Mouse (Mus musculus): ENCODE results near the gene Mgmt.

Gene Mgmt

GRCm38 (mm10) chr7:137066211-137066610 is 171.8 kb downstream of the Mgmt start:
- no peak for DNase-seq

GRCm38 (mm10) chr7:137066997-137067396 is 172.6 kb downstream of the Mgmt start:
- no peak for DNase-seq

GRCm38 (mm10) chr7:137067758-137068157 is 173.3 kb downstream of the Mgmt start:
- DNase-seq, result no peak

- no peak for DNase-seq
These were observed 174.4 kb downstream of the Mgmt start for GRCm38 (mm10) chr7:137068796-137069195.

GRCm38 (mm10) chr7:137069768-137070167 is 175.4 kb downstream of the Mgmt start:
- DNase-seq, result no peak

- DNase-seq, result no peak
These were observed 176.9 kb downstream of the Mgmt start for GRCm38 (mm10) chr7:137071346-137071745.

- DNase-seq, result no peak
These were observed 179.5 kb downstream of the Mgmt start for GRCm38 (mm10) chr7:137073878-137074277.

- no peak for DNase-seq
These were observed 179.9 kb downstream of the Mgmt start for GRCm38 (mm10) chr7:137074324-137074723.

GRCm38 (mm10) chr7:137075301-137075700 is 180.9 kb downstream of the Mgmt start:
- DNase-seq, result no peak

- no peak for DNase-seq
These were observed 185.8 kb downstream of the Mgmt start for GRCm38 (mm10) chr7:137080171-137080570.

- no peak for DNase-seq
These were observed 187.8 kb downstream of the Mgmt start for GRCm38 (mm10) chr7:137082171-137082570.

- no peak for DNase-seq
These were observed 190.2 kb downstream of the Mgmt start for GRCm38 (mm10) chr7:137084651-137085050.

GRCm38 (mm10) chr7:137085969-137086606 is 191.7 kb downstream of the Mgmt start:
- peak; percentile 84 to 91 for DNase-seq

- peak in 1 of 2 experiments; percentile 35 for DNase-seq
These were observed 192.7 kb downstream of the Mgmt start for GRCm38 (mm10) chr7:137087136-137087535.

- no peak for DNase-seq
These were observed 193.7 kb downstream of the Mgmt start for GRCm38 (mm10) chr7:137088141-137088540.

- DNase-seq, result no peak
These were observed 200.1 kb downstream of the Mgmt start for GRCm38 (mm10) chr7:137094551-137094950.

- DNase-seq, result no peak
These were observed 201.3 kb downstream of the Mgmt start for GRCm38 (mm10) chr7:137095702-137096101.

- DNase-seq, result no peak
These were observed 205.4 kb downstream of the Mgmt start for GRCm38 (mm10) chr7:137099766-137100165.

- DNase-seq, result no peak
These were observed 208.3 kb downstream of the Mgmt start for GRCm38 (mm10) chr7:137102606-137103195.

GRCm38 (mm10) chr7:137112101-137112500 is 217.7 kb downstream of the Mgmt start:
- DNase-seq, result no peak

GRCm38 (mm10) chr7:137116246-137116645 is 221.8 kb downstream of the Mgmt start:
- DNase-seq, result no peak

- no peak for DNase-seq
These were observed 226.9 kb downstream of the Mgmt start for GRCm38 (mm10) chr7:137121243-137121858.

GRCm38 (mm10) chr7:137128726-137129125 is 234.3 kb downstream of the Mgmt start:
- DNase-seq, result no peak

GRCm38 (mm10) chr7:137130211-137130610 is 235.8 kb downstream of the Mgmt start:
- no peak for DNase-seq
